Mouse (Mus musculus) liver, embryonic 14.5 days (tissue): Measurements from ENCODE around the gene Gtf2ird1.

ENCODE experiments used
- CTCF ChIP-seq: IDR thresholded peaks from 2 replicates; pipeline ENCODE4 v1.5.1; 2016; ENCODE audit warnings: antibody characterized with exemption, low read depth, control low read depth
- EP300 ChIP-seq: IDR thresholded peaks from 2 replicates; pipeline ENCODE4 v1.6.1; 2016; ENCODE audit warnings: antibody characterized with exemption, low read depth

DNA sequence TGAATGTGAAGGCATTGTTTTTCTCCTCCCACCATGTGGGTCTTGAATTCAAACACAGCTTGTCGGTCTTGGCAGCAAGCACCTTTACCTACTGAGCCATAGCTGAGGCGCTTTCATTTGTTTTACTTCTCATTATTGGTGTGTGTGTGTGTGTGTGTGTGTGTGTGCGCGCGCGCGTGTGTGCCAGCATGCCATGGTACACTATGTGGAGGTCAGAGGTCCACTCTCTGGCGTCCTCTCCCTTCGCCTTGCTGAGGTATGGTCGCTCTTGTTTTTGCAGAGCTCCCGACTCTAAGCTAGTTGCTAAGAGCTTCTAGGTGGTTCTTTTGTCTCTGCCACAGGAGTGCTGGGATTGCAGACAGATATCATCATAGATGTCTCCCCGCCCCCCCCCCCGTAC lies 134.2 kb downstream of the Gtf2ird1 start:
- TF ChIP-seq CTCF (no peak), EP300 (no peak)
